Mouse (Mus musculus) E14TG2a.4 (cell line): Measurements from ENCODE around the gene Fcer1g.

ENCODE experiments used
- CTCF ChIP-seq: conservative IDR thresholded peaks from 2 replicates; pipeline ENCODE4 v1.5.1; 2014; ENCODE audit warnings: low read length
- NANOG ChIP-seq: IDR thresholded peaks from 2 replicates; pipeline ENCODE4 v1.6.1; 2014; ENCODE audit warnings: borderline replicate concordance, low read length, mixed read lengths
- POU5F1 ChIP-seq: IDR thresholded peaks from 2 replicates; pipeline ENCODE4 v1.6.1; 2014; ENCODE audit warnings: low read length, borderline replicate concordance

- TF ChIP-seq CTCF (no peak), NANOG (no peak), POU5F1 (no peak)
Measured at GRCm38 (mm10) chr1:171251594-171252324, 17.6 kb upstream of the Fcer1g start.
